Comparison of ENCODE assay signal across 8 mouse cellular contexts in genomic region chr5:109923261-109924071, GRCm38 (mm10). TPM values are rescaled to one million over a fixed set of nuclear protein-coding genes. Genes with fewer than 3 reads are reported as not detected.
A peak's percentile ranks its signal among the peaks of the same experiment; 100 is the strongest.
DNase-seq lines count a peak whose midpoint lies in the region; ATAC-seq and TF ChIP-seq lines count a peak whose summit lies in the region.
"Not testable (repeated sequence)": the region's sequence is repeated elsewhere in the genome, so short reads cannot be mapped to it uniquely, and the experiment has no call there.

Gene Gm15446, plus strand, starts transcription at chr5:109923400.

- peak; percentile 25 for TF ChIP-seq CTCF in lung, postnatal 0 days (IDR thresholded peaks at IDR 0.05)

- DNase-seq in MN1 (ENCODE audit: low spot score) = peak; percentile 84
- peak; percentile 90 for DNase-seq in cerebellum, adult 9-10 months
- DNase-seq in hindbrain, embryonic 10.5 days (ENCODE audit: low spot score) = peak; percentile 84
- peak; percentile 92 for DNase-seq in layer of hippocampus, adult 9-11 months
- DNase-seq in lung, postnatal 0 days (ENCODE audit: low spot score) = peak; percentile 92
- DNase-seq in ovary, postnatal 14 days (ENCODE audit: low spot score) = peak; percentile 79
- peak; percentile 91 for DNase-seq in thymus, postnatal 14 days

- peak within 1 kb of the TSS; percentile 55 for H3K4me2 ChIP-seq in lung, postnatal 0 days (replicated peaks; ENCODE audit: low read depth, low read length)

- H3K9ac ChIP-seq in lung, postnatal 0 days (replicated peaks; ENCODE audit: low read depth) = peak within 1 kb of the TSS; percentile 32; the same call in 1 of the 2 replicates

- peak within 1 kb of the TSS; percentile 84 for H3K27ac ChIP-seq in hindbrain, embryonic 10.5 days
- not testable (repeated sequence) for H3K27ac ChIP-seq in lung, postnatal 0 days (ENCODE audit: low read length)

- not testable (repeated sequence) for TF ChIP-seq EP300 in lung, postnatal 0 days (IDR thresholded peaks at IDR 0.05)

- under 1% methylated on average over 22 of the region's 22 CpGs for WGBS in hindbrain, embryonic 10.5 days
- WGBS in lung, postnatal 0 days = under 1% methylated on average over 22 of the region's 22 CpGs

- H3K4me3 ChIP-seq in hindbrain, embryonic 10.5 days = peak within 1 kb of the TSS; percentile 65
- H3K4me3 ChIP-seq in lung, postnatal 0 days (ENCODE audit: low read depth, low read length) = peak within 1 kb of the TSS; percentile 50

- H3K27me3 ChIP-seq in hindbrain, embryonic 10.5 days (ENCODE audit: insufficient read depth, poor library complexity, severe bottlenecking); lung, postnatal 0 days (replicated peaks; ENCODE audit: insufficient read depth, low read length): not testable (repeated sequence)

- H3K9me3 ChIP-seq in hindbrain, embryonic 10.5 days; lung, postnatal 0 days (ENCODE audit: low read length): not testable (repeated sequence)

- H3K4me1 ChIP-seq in hindbrain, embryonic 10.5 days (replicated peaks); lung, postnatal 0 days (ENCODE audit: insufficient read depth, low read depth, low read length): not testable (repeated sequence)

- H3K36me3 ChIP-seq in hindbrain, embryonic 10.5 days = peaks cover 11% of the 10 kb centered on the region
- H3K36me3 ChIP-seq in lung, postnatal 0 days (ENCODE audit: insufficient read depth, low read length) = not testable (repeated sequence)

- ATAC-seq in frontal cortex, adult (ENCODE audit: low TSS enrichment) = peak; percentile 100
- ATAC-seq in lung, postnatal 0 days = peak; percentile 99

RNA-seq across cellular contexts. Expression of gene Gm15446, which starts in this region (rescaled TPM):
- polyA plus RNA-seq in hindbrain, embryonic 10.5 days (2016; fragmentation: Nextera tagmentation; extraction: Ambion mirVana) = 0.61 and 0.98 TPM in 2 replicates
- 0.24 and 0.64 TPM in 2 replicates for polyA plus RNA-seq in lung, postnatal 0 days (2015; fragmentation: Nextera tagmentation; extraction: Ambion mirVana)

Comparison
In these comparisons a context has a peak if more than half of its experiments do, and no peak if none do; other contexts are left out.
1. Peak in DNase-seq, H3K4me3 ChIP-seq and H3K27ac ChIP-seq in hindbrain, embryonic 10.5 days; RNA of the gene not detected or under 1 TPM.
2. Peak in DNase-seq, ATAC-seq, H3K4me3 ChIP-seq, H3K9ac ChIP-seq and H3K4me2 ChIP-seq in lung, postnatal 0 days; RNA of the gene not detected or under 1 TPM.